Mouse (Mus musculus): ENCODE results near the gene Grb14. TPM values are rescaled to one million over a fixed set of nuclear protein-coding genes. Genes with fewer than 3 reads are reported as not detected.

Gene Grb14
- polyA plus RNA-seq, 1 experiment from 2014 or later: 34.0 TPM

GRCm38 (mm10) chr2:65038164-65038563 is 13.4 kb upstream of the Grb14 start:
- H3K4me2 ChIP-seq (ENCODE audit: low read length): peak overlapping the region; percentile 18
- no peak for ATAC-seq (replicated peaks; ENCODE audit: low FRiP score, low read depth)
- no peak for TF ChIP-seq CTCF (IDR thresholded peaks at IDR 0.05; ENCODE audit: low read depth)

GRCm38 (mm10) chr2:65037546-65037945 is 12.8 kb upstream of the Grb14 start:
- no peak for TF ChIP-seq CTCF (IDR thresholded peaks at IDR 0.05; ENCODE audit: low read depth)
- Histone ChIP-seq H3K9me3 (replicated peaks; ENCODE audit: low read length) (no peaks in the 10 kb centered on the region), H3K9ac (ENCODE audit: low read depth, low read length) (no peak overlapping the region), H3K4me1 (replicated peaks; ENCODE audit: insufficient read depth, low read length) (no peaks in the 10 kb centered on the region), H3K4me3 (replicated peaks; ENCODE audit: low read depth, low read length) (no peak overlapping the region), H3K4me2 (ENCODE audit: low read length) (peak overlapping the region; percentile 18; the same call in 1 of the 2 replicates), H3K27me3 (ENCODE audit: insufficient read depth, low read length) (no peaks in the 10 kb centered on the region), H3K36me3 (ENCODE audit: insufficient read depth, low read length) (no peaks in the 10 kb centered on the region), H3K27ac (no peak overlapping the region)
- DNase-seq (ENCODE audit: low spot score) (no peak), ATAC-seq (replicated peaks; ENCODE audit: low FRiP score, low read depth) (no peak)
- WGBS: 42% methylated on average over 8 of the region's 8 CpGs

More at GRCm38 (mm10) chr2:65038164-65038563, 13.4 kb upstream of the Grb14 start:
- Histone ChIP-seq H3K27ac (no peak overlapping the region), H3K9me3 (replicated peaks; ENCODE audit: low read length) (no peaks in the 10 kb centered on the region), H3K4me3 (replicated peaks; ENCODE audit: low read depth, low read length) (no peak overlapping the region), H3K9ac (ENCODE audit: low read depth, low read length) (no peak overlapping the region), H3K36me3 (ENCODE audit: insufficient read depth, low read length) (no peaks in the 10 kb centered on the region), H3K27me3 (ENCODE audit: insufficient read depth, low read length) (no peaks in the 10 kb centered on the region), H3K4me1 (replicated peaks; ENCODE audit: insufficient read depth, low read length) (no peaks in the 10 kb centered on the region)
- WGBS: 14% methylated on average over 4 of the region's 4 CpGs
- DNase-seq (ENCODE audit: low spot score): peak; percentile 48

- DNase-seq (ENCODE audit: low spot score) (peak; percentile 56), ATAC-seq (replicated peaks; ENCODE audit: low FRiP score, low read depth) (peak; percentile 85)
- peak overlapping the region; percentile 63 for H3K27ac ChIP-seq
- no peaks in the 10 kb centered on the region for H3K36me3 ChIP-seq (ENCODE audit: insufficient read depth, low read length)
- H3K27me3 ChIP-seq (ENCODE audit: insufficient read depth, low read length): no peaks in the 10 kb centered on the region
- peak overlapping the region; percentile 87 for H3K4me3 ChIP-seq (replicated peaks; ENCODE audit: low read depth, low read length)
- WGBS: under 1% methylated on average over 66 of the region's 71 CpGs
- H3K4me2 ChIP-seq (ENCODE audit: low read length): peak overlapping the region; percentile 100
- H3K9me3 ChIP-seq (replicated peaks; ENCODE audit: low read length): no peaks in the 10 kb centered on the region
- TF ChIP-seq CTCF (IDR thresholded peaks at IDR 0.05; ENCODE audit: low read depth): peak; percentile 45
- peak overlapping the region; percentile 81 for H3K9ac ChIP-seq (ENCODE audit: low read depth, low read length)
- H3K4me1 ChIP-seq (replicated peaks; ENCODE audit: insufficient read depth, low read length): peaks cover 7% of the 10 kb centered on the region
Measured at GRCm38 (mm10) chr2:65022363-65023240, 2.2 kb downstream of the Grb14 start.

- Histone ChIP-seq H3K4me1 (replicated peaks; ENCODE audit: insufficient read depth, low read length) (peaks cover 7% of the 10 kb centered on the region), H3K36me3 (ENCODE audit: insufficient read depth, low read length) (no peaks in the 10 kb centered on the region), H3K27ac (peak overlapping the region; percentile 63), H3K4me2 (ENCODE audit: low read length) (peak overlapping the region; percentile 100), H3K9ac (ENCODE audit: low read depth, low read length) (peak overlapping the region; percentile 81), H3K9me3 (replicated peaks; ENCODE audit: low read length) (no peaks in the 10 kb centered on the region), H3K27me3 (ENCODE audit: insufficient read depth, low read length) (no peaks in the 10 kb centered on the region), H3K4me3 (replicated peaks; ENCODE audit: low read depth, low read length) (peak overlapping the region; percentile 87)
- WGBS: 7% methylated on average over 15 of the region's 15 CpGs
- no peak for TF ChIP-seq CTCF (IDR thresholded peaks at IDR 0.05; ENCODE audit: low read depth)
- ATAC-seq (replicated peaks; ENCODE audit: low FRiP score, low read depth): peak; percentile 65
- peak; percentile 55 for DNase-seq (ENCODE audit: low spot score)
Measured at GRCm38 (mm10) chr2:65021691-65022362, 3.0 kb downstream of the Grb14 start.

GRCm38 (mm10) chr2:65017375-65017774 is 7.4 kb downstream of the Grb14 start:
- Histone ChIP-seq H3K4me1 (replicated peaks; ENCODE audit: insufficient read depth, low read length) (peaks cover 7% of the 10 kb centered on the region), H3K9ac (ENCODE audit: low read depth, low read length) (no peak overlapping the region), H3K4me3 (replicated peaks; ENCODE audit: low read depth, low read length) (no peak overlapping the region), H3K27me3 (ENCODE audit: insufficient read depth, low read length) (no peaks in the 10 kb centered on the region), H3K4me2 (ENCODE audit: low read length) (no peak overlapping the region), H3K36me3 (ENCODE audit: insufficient read depth, low read length) (no peaks in the 10 kb centered on the region), H3K27ac (no peak overlapping the region), H3K9me3 (replicated peaks; ENCODE audit: low read length) (no peaks in the 10 kb centered on the region)
- no peak for TF ChIP-seq CTCF (IDR thresholded peaks at IDR 0.05; ENCODE audit: low read depth)
- no peak for ATAC-seq (replicated peaks; ENCODE audit: low FRiP score, low read depth)
- no peak for DNase-seq (ENCODE audit: low spot score)
- 97% methylated on average over 2 of the region's 2 CpGs for WGBS

- H3K9me3 ChIP-seq (replicated peaks; ENCODE audit: low read length): no peaks in the 10 kb centered on the region
- no peak for ATAC-seq (replicated peaks; ENCODE audit: low FRiP score, low read depth)
- H3K4me1 ChIP-seq (replicated peaks; ENCODE audit: insufficient read depth, low read length): no peaks in the 10 kb centered on the region
- TF ChIP-seq CTCF (IDR thresholded peaks at IDR 0.05; ENCODE audit: low read depth): no peak
- H3K9ac ChIP-seq (ENCODE audit: low read depth, low read length): no peak overlapping the region
- H3K4me3 ChIP-seq (replicated peaks; ENCODE audit: low read depth, low read length): no peak overlapping the region
- no peak for DNase-seq (ENCODE audit: low spot score)
- H3K27me3 ChIP-seq (ENCODE audit: insufficient read depth, low read length): no peaks in the 10 kb centered on the region
- WGBS: 82% methylated on average over 3 of the region's 3 CpGs
- H3K4me2 ChIP-seq (ENCODE audit: low read length): no peak overlapping the region
- no peaks in the 10 kb centered on the region for H3K36me3 ChIP-seq (ENCODE audit: insufficient read depth, low read length)
- H3K27ac ChIP-seq: no peak overlapping the region
Measured at GRCm38 (mm10) chr2:65014552-65014951, 10.2 kb downstream of the Grb14 start.

Measured in kidney, postnatal 0 days (tissue).